Mouse (Mus musculus): ENCODE measurements at regions not wholly inside any gene's neighbourhood (a gene's known extent, or its start where the extent isn't known, plus 50 kb on each side); places are given as distances from the start of the nearest gene placed in this dataset.
A peak's percentile ranks its signal among the peaks of the same experiment; 100 is the strongest.

DNA sequence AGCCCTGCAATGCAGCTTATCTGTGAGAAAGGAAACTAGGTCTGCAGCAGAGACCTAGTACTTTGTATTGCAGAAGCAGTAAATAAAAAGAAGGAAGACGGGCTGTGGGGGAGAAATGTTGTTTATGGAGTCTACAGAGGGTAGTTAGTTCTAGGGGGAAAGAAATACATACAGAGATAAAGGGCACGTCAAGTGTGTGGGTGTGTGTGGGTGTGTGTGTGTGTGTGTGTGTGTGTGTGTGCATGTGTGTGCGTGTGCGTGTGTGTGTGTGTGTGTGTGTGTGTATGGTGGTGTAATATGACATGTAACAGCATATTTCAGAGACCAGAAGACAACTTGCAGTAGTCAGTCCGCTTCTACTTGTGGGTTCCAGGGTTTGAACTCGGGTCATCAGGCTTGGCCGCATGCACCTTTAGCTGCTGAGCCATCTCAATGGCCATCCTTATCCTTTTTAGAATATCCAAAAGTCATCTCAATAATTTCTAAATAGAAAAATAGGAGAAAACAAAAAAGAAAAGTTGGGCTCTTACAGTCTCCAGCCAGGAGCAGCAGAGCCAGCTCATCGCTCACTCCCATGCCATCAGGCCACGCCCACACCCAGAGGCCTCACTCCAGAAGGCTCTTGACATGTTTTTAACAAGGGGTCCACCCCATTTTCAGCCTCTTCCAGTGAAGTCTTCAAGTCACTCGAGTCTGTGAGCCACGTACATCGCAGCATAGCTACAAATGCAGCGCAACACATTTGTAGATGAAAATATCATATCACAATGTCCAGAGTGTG lies 101.5 kb downstream of the Hlx start:
- no peak for TF ChIP-seq CTCF (IDR thresholded peaks at IDR 0.05; ENCODE audit: low read depth)
- Histone ChIP-seq H3K4me2 (ENCODE audit: low read depth) (no peak overlapping the region; the same call in 1 of the 2 replicates), H3K36me3 (replicated peaks; ENCODE audit: control insufficient read depth, insufficient read depth, low read depth) (no peaks in the 10 kb centered on the region), H3K9me3 (ENCODE audit: control insufficient read depth, low read length) (no peaks in the 10 kb centered on the region), H3K4me1 (replicated peaks; ENCODE audit: control insufficient read depth in 2 of 2, insufficient read depth in 2 of 2, low read length in 1 of 2) (peaks cover 26 to 36% of the 10 kb centered on the region in 2 experiments), H3K27ac (peak overlapping the region; percentile 48), H3K9ac (replicated peaks) (no peak overlapping the region), H3K4me3 (ENCODE audit: insufficient read depth in 1 of 2, low read depth in 2 of 2, low read length in 2 of 2) (no peak overlapping the region), H3K27me3 (ENCODE audit: control insufficient read depth, insufficient read depth, low read length) (no peaks in the 10 kb centered on the region; the same call in 1 of the 2 replicates)
- peak; percentile 71 for ATAC-seq (ENCODE audit: insufficient read depth)
- 63% methylated on average over 13 of the region's 13 CpGs for WGBS (ENCODE audit: insufficient replicate concordance)
- no peak for DNase-seq (ENCODE audit: low read depth in 3 of 3, low spot score in 3 of 3)

DNA sequence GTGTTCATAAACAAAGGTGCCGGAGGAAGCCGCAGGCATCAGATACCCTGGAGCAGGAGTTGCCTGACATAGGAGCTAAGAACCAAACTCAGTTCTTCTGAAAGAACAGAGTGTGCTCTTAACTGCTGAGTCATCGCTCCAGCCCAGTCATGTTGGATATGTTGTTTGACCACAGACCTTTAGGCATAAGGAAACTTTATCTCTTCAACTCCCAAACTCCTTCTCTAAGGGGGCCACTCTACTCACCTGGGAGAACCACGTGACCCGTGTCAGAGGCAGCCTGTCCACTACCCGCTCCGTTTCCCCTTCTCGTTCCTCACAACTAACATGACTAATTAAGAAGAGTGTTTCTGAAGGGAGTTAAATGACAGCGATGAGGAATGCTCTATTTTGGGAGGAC lies 103.2 kb downstream of the Hlx start:
- Histone ChIP-seq H3K9ac (replicated peaks) (0 out of 2 replicates have a peak overlapping the region, but pooled peaks have one; percentile 1), H3K4me1 (replicated peaks; ENCODE audit: control insufficient read depth in 2 of 2, insufficient read depth in 2 of 2, low read length in 1 of 2) (peaks cover 26 to 36% of the 10 kb centered on the region in 2 experiments), H3K27me3 (ENCODE audit: control insufficient read depth, insufficient read depth, low read length) (no peaks in the 10 kb centered on the region; the same call in 1 of the 2 replicates), H3K27ac (peak overlapping the region; percentile 64), H3K9me3 (ENCODE audit: control insufficient read depth, low read length) (no peaks in the 10 kb centered on the region), H3K36me3 (replicated peaks; ENCODE audit: control insufficient read depth, insufficient read depth, low read depth) (no peaks in the 10 kb centered on the region), H3K4me2 (ENCODE audit: low read depth) (0 out of 2 replicates have a peak overlapping the region, but pooled peaks have one; percentile 1), H3K4me3 (ENCODE audit: insufficient read depth in 1 of 2, low read depth in 2 of 2, low read length in 2 of 2) (no peak overlapping the region)
- peak; percentile 77 for ATAC-seq (ENCODE audit: insufficient read depth)
- TF ChIP-seq CTCF (IDR thresholded peaks at IDR 0.05; ENCODE audit: low read depth) (no peak), EP300 (IDR thresholded peaks at IDR 0.05; ENCODE audit: low read depth) (no peak)
- 42% methylated on average over 9 of the region's 9 CpGs for WGBS (ENCODE audit: insufficient replicate concordance)
- DNase-seq (ENCODE audit: low read depth in 3 of 3, low spot score in 3 of 3) = peak; percentile 64 to 67 (median 66)

GRCm38 (mm10) chr1:184628566-184629168 lies 103.8 kb downstream of the Hlx start:
- DNase-seq (ENCODE audit: low read depth in 3 of 3, low spot score in 3 of 3) (no peak), ATAC-seq (ENCODE audit: insufficient read depth) (peak; percentile 22)
- peaks cover 26 to 36% of the 10 kb centered on the region in 2 experiments for H3K4me1 ChIP-seq (replicated peaks; ENCODE audit: control insufficient read depth in 2 of 2, insufficient read depth in 2 of 2, low read length in 1 of 2)
- H3K9me3 ChIP-seq (ENCODE audit: control insufficient read depth, low read length) = no peaks in the 10 kb centered on the region
- TF ChIP-seq CTCF (IDR thresholded peaks at IDR 0.05; ENCODE audit: low read depth) (no peak), EP300 (IDR thresholded peaks at IDR 0.05; ENCODE audit: low read depth) (no peak)
- H3K27ac ChIP-seq = peak overlapping the region; percentile 64
- H3K4me3 ChIP-seq (ENCODE audit: insufficient read depth in 1 of 2, low read depth in 2 of 2, low read length in 2 of 2) = no peak overlapping the region
- H3K27me3 ChIP-seq (ENCODE audit: control insufficient read depth, insufficient read depth, low read length) = no peaks in the 10 kb centered on the region; the same call in 1 of the 2 replicates
- WGBS (ENCODE audit: insufficient replicate concordance) = 66% methylated on average over 3 of the region's 3 CpGs
- H3K36me3 ChIP-seq (replicated peaks; ENCODE audit: control insufficient read depth, insufficient read depth, low read depth) = no peaks in the 10 kb centered on the region
- no peak overlapping the region for H3K4me2 ChIP-seq (ENCODE audit: low read depth)
- H3K9ac ChIP-seq (replicated peaks) = no peak overlapping the region

GRCm38 (mm10) chr1:184622462-184622861 lies 110.0 kb downstream of the Hlx start:
- Histone ChIP-seq H3K36me3 (replicated peaks; ENCODE audit: control insufficient read depth, insufficient read depth, low read depth) (no peaks in the 10 kb centered on the region), H3K27ac (no peak overlapping the region), H3K9ac (replicated peaks) (no peak overlapping the region), H3K27me3 (ENCODE audit: control insufficient read depth, insufficient read depth, low read length) (no peaks in the 10 kb centered on the region), H3K4me2 (ENCODE audit: low read depth) (no peak overlapping the region), H3K9me3 (ENCODE audit: control insufficient read depth, low read length) (no peaks in the 10 kb centered on the region), H3K4me3 (ENCODE audit: insufficient read depth in 1 of 2, low read depth in 2 of 2, low read length in 2 of 2) (no peak overlapping the region), H3K4me1 (replicated peaks; ENCODE audit: control insufficient read depth in 2 of 2, insufficient read depth in 2 of 2, low read length in 1 of 2) (0 out of 4 replicates have a peak, but pooled peaks cover 0 to 4% of the 10 kb centered on the region in 2 experiments)
- TF ChIP-seq EP300 (IDR thresholded peaks at IDR 0.05; ENCODE audit: low read depth) (no peak), CTCF (IDR thresholded peaks at IDR 0.05; ENCODE audit: low read depth) (no peak)
- 70% methylated on average over 3 of the region's 3 CpGs for WGBS (ENCODE audit: insufficient replicate concordance)
- no peak for DNase-seq (ENCODE audit: low read depth in 3 of 3, low spot score in 3 of 3)
- ATAC-seq (ENCODE audit: insufficient read depth) = no peak

- Histone ChIP-seq H3K9ac (replicated peaks) (no peak overlapping the region), H3K4me3 (ENCODE audit: insufficient read depth in 1 of 2, low read depth in 2 of 2, low read length in 2 of 2) (no peak overlapping the region), H3K9me3 (ENCODE audit: control insufficient read depth, low read length) (no peaks in the 10 kb centered on the region), H3K27ac (no peak overlapping the region), H3K4me1 (replicated peaks; ENCODE audit: control insufficient read depth in 2 of 2, insufficient read depth in 2 of 2, low read length in 1 of 2) (0 out of 4 replicates have a peak, but pooled peaks cover 0 to 4% of the 10 kb centered on the region in 2 experiments), H3K27me3 (ENCODE audit: control insufficient read depth, insufficient read depth, low read length) (no peaks in the 10 kb centered on the region), H3K36me3 (replicated peaks; ENCODE audit: control insufficient read depth, insufficient read depth, low read depth) (no peaks in the 10 kb centered on the region), H3K4me2 (ENCODE audit: low read depth) (no peak overlapping the region)
- TF ChIP-seq CTCF (IDR thresholded peaks at IDR 0.05; ENCODE audit: low read depth) (no peak), EP300 (IDR thresholded peaks at IDR 0.05; ENCODE audit: low read depth) (no peak)
- ATAC-seq (ENCODE audit: insufficient read depth) (no peak), DNase-seq (ENCODE audit: low read depth in 3 of 3, low spot score in 3 of 3) (no peak)
- WGBS (ENCODE audit: insufficient replicate concordance) = 60% methylated on average over 15 of the region's 15 CpGs
Observed at GRCm38 (mm10) chr1:184621950-184622349, 110.5 kb downstream of the Hlx start.

Measured in liver, embryonic 14.5 days (tissue).